Mouse (Mus musculus) ovary, postnatal 14 days (tissue): ENCODE data around the gene Smurf1.

Experiments
- DNase-seq: peaks from one replicate; pipeline ENCODE4 v3.0.0; 2022; ENCODE audit warnings: low spot score

Smurf1 gene

DNA sequence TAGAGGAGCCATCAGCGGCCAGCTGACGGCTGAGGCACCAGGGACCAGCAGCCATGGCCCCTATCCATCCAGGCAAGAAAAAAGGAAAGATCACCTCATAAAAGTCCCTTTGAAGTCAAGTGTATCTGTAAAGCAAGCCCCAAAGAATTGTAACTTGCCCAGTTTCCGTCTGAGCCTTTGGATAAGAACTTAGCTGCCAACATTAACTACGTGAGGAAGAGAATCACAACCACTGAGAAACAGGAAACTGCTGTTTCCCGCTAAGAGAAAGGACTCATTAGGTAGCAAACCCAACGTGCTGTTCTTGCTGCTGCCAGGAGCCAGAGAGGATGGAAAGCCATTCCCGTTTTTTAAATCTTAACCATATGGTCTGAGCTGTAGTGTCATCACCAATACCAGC lies 94.9 kb downstream of the Smurf1 start:
- DNase-seq: no peak

DNA sequence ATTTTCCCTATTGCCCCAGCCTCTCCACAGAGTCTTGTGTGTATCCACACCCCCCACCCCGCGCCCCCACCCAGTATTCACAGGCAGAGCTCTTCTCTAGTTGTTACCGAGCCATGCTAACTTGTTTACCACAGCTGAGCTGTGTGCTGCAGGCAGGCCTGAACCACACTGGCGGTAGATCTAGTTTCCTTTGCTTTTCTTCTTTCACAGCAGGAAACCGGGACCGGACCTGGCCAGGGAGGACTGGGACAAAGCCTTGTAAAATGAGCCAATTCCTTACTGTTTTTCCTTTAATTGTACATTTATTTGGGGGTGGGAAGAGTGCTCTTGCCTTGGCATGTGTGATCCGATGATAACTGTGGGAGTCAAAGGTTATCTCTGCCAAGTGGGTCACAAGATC lies 96.2 kb downstream of the Smurf1 start:
- no peak for DNase-seq

DNA sequence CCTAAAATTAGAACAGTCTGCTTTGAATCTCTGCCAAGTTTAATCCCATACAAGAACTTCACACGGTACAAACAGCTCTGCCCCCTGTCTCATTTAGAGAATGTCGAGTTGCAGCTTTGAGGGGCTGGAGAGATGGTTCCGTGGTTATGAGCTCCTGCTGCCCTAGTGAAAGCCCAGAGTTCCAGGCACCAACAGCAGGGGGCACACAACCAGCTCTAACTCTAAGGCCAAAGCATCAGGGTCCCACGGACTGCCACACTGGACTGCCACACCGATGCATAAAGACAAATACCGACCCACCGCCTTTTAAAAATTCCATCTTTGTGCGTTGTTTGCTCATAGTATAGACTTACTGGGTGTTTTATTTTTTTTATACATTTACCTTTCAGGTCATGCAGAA lies 98.7 kb downstream of the Smurf1 start:
- no peak for DNase-seq

DNA sequence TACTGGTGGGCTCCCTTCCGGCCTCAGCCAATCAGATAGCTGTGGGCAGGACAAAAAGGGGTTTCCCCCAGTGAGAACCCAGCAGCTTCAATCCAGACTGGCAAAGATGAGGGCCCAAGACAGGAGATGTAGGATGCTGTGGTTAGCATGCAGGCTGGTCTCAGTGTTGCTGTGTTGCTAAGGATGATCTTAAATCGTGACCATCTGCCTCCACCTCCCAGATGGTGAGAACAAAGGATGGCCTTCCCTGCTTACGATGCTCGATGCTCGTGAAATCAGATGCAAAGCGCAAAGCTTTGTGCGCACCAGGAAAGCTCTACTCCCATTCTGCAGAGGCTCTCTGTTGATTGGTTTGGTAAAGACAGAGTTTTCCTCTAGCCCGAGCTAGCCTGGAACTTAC lies 104.7 kb downstream of the Smurf1 start:
- DNase-seq: no peak

DNA sequence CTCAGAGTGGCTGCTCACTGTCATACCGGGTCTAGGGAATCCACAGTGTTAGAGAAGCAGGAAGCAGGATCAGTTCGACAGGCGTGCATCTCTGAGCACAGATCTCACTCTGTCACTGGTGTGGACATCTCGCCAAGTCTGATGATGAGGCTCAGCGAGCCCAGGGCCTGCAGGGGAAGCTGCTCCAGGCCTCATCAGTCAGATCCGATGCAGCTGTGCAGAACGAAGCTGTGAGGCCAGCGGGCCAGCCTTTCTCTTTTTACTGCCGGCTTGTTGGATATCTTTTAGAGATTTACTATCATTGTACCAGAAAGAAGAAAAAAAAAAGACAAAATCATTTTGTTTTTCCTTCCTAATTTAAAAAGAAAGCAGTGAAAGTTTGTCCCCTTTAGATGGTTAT lies 106.4 kb downstream of the Smurf1 start:
- no peak for DNase-seq

DNA sequence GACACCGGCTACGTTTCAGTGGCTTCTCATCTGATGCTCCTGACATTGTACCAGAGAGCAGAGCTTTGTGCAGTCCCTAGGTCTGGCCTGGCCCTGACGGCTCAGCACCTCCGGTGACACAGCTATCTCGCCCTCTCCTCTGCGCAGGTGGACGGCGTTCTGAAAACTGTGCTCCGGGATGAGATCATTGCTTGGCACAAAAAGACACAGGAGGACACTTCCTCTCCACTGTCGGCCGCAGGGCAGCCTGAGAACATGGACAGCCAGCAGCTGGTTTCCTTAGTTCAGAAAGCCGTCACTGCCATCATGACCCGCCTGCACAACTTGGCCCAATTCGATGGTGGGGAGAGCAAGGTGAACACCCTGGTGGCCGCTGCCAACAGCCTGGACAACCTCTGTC lies 107.1 kb downstream of the Smurf1 start:
- no peak for DNase-seq

DNA sequence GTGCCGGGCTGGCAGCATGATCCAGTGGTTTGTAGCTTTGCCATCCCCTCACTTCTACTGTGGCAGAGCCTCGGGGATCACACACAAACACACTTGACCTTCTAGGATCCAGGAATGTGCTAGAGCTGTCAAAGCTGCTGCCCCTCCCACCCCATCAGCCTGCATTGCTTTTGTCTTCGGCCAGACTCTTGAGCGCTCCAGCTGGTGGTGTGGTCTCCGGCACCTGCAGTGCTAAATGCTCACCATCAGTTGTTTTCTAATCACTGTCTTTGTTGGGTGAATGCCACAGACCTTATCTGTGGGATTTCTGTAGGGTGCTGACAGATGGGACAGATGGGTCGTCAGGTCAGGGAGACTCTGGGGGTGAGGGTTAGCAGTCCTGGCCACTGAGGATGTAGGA lies 109.7 kb downstream of the Smurf1 start:
- DNase-seq: no peak

DNA sequence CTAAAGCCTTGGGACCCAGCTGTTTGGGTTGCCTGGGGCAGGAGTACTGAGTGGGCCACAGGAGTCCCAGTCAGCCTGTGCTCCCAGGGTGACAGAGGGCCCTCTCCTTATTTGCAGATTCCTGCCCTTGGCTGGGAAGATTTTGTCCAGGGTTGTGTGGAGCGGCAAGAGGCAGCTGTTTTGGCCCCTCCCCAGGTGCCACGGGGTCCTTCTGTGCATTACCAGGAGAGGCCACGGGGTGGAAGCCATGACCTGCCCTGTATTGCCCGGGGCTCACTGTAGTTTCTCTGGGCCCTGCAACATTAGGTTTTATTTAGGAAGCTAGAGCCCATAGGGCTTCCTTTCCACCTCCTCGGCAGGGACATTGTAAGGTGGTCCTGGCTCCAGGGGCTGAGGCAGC lies 111.7 kb downstream of the Smurf1 start:
- DNase-seq: no peak

DNA sequence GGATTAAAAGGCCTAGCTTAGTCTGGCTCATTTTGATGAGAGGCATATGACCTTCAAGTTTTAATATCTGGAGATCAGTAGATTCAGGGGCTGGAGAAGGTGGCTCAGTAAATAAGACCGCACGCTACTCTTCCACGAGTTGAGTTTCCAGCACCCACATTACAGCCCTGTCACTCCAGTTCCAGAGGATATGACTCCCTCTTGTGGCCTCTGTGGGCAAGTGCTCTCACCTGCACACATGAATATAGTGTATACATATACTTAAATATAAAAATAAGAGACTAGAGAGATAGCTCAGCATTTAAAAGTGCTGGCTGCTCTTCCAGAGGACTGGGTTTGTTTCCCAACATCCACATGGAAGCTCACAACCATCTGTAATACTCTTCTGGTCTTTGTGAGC lies 113.8 kb downstream of the Smurf1 start:
- DNase-seq: no peak

DNA sequence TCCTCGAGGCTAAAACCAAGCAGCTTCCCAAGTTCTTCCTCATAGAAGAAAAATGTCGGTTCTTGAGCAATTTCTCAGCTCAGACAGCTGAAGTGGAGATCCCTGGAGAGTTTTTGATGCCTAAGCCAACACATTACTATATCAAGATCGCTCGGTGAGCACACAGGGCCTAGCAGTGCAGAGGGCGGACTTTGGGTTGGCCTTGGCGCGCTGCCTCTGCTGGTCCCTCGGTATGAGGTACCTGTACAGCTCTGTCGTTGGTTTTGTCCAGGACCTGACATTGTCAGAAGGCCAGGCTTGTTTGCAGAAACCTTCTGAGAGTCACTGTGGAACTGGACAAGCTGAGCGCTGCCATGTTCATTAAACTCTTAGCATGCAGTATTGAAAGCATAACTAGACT lies 115.7 kb downstream of the Smurf1 start:
- no peak for DNase-seq

DNA sequence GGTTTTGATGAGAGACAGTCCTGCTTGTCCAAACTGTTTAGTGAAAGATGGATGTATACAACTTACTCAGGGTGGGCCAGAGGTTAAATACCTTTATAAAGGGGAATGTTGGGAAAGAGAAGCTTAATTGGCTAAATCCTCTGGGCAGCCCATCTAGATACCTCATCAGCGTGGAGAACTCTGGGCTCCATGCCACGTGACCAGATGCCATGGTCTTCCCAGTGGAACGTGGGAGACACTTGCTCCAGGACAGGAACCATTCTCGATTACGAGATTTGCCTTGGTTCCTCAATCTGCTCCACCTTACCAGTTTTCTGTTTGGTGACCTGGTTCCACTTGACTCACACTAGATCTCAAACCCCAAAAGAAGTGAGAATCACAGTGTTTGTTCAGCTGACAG lies 116.9 kb downstream of the Smurf1 start:
- no peak for DNase-seq

DNA sequence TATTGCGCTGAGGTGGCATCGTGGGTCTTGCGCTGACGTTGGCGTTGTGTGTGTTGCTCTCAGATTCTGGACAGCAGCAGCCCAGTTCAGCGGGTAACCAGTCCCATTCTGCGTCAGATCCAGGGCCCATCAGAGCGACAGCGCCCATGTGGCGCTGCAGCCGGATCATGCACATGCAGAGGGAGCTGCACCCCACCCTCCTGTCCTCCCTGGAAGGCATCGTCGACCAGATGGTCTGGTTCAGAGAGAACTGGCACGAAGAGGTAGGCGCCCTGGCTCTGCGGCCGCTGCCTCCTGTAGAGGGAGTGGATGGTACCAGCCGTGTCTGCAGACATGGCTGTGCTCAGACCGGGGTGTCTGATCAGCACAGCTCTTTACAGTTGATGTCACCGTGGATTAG lies 120.3 kb downstream of the Smurf1 start:
- DNase-seq: no peak

DNA sequence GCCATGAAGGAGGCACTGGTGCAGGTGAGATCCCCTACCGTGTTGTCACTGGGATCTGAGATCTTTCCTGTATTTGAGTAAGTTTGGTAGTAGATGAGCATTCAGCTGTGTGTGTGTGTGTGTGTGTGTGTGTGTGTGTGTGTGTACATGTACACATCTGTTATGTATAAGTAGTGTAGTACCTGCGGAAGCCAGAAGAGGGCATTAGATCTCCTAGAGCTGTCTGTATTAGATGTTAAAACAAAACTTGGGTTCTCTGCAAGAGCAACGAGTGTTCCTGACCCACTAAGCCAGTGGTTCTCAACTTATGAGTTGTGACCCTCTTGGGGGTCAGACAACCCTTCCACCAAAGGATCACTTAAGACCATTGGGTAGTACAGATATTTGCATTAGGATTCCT lies 129.5 kb downstream of the Smurf1 start:
- no peak for DNase-seq

DNA sequence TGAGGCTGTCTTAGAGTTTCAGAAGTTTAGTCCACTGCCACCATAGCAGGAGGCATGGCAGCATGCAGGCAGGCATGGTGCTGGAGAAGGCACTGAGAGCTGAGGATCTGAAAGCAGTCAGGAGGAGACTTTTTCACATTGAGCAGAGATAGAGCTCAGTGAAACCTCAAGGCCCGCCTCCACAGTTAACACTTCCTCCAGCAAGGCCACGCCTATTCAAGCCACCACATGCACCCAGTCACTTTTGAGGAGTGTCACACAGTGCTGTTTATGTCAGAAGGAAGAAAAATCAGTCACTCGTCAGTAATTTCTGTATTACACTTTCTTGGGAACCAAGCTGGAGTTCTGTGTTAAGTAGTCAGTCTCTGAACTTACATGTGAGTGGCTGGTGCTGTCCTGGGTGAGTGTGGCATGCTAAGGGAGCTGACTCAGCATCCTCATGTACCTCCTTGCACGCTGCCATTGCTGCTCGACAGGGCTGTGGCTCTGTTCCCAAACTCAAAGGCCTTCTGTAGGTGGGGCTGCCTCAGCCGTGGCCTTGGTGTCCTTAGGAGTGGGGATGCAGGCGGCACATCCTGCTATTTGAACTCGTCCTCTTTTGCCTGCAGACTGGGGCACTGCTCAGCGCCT lies 133.7 kb downstream of the Smurf1 start:
- DNase-seq: no peak

DNA sequence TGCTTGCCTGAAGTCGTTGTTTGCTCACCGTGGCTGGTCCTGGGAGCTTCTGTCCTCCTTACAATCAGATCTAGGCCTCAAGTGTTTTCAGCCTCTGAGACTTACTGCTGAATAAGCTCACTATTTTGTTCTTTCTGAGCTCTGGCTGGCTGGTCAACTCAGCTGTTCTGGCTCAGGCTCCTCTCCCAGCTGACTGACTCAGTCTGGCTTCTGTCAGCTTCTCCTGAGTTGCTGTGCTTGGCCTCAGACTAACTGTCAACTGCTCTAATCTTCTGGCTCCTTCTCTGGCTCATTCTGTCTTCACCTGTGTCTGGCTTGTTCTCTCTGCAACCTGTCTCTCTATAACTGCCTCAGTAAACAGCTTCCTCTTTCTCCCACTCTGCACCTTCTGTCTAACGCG lies 136.0 kb downstream of the Smurf1 start:
- DNase-seq: no peak

DNA sequence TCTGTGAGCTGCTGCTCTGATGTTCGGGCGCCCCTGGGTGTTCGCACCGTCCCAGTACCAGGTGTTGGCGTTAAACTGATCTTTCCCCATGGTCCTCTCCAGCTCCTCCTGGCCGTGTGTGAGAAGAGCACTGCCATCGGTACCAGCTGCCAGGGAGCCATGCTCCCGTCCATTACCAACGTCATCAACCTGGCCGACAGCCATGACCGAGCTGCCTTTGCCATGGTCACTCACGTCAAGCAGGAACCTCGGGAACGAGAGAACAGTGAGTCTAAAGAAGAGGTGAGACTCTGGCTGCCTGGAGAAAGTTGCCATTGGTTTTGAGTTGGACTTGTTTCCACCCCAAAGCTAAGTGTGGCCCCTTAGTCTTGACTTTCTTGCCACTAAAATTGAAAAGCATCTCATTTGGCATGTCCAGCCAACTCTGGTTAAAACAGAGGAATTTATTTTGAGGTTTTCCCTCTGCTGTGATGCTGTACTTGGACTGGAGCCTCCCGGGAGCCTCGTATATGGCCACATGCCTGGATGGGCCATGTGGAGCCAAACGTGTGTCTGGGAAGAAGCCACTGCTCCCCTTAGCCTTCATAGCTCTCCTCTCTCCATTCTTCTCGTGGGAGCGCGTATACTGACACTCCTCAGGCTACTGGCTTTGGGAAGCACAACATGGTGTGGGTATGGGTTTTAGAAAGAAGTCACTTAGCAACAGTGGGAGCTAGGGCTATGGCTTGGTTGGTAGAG lies 137.1 kb downstream of the Smurf1 start:
- DNase-seq: no peak
